Mouse (Mus musculus) adrenal gland, adult 18-20 months (tissue): ENCODE results near the gene Rdh16f1. TPM values are rescaled to one million over a fixed set of nuclear protein-coding genes. Genes with fewer than 3 reads are reported as not detected.
"Not testable (repeated sequence)": the region's sequence is repeated elsewhere in the genome, so short reads cannot be mapped to it uniquely, and the experiment has no call there.

Source experiments
- DNase-seq, 2 experiments: peaks; one replicate each; pipeline ENCODE4 v3.0.0; 2021 to 2022; ENCODE audit warnings: low spot score in 2 of 2
- total RNA-seq, 2 experiments: library from RNA; stranded (reverse); gene quantifications; 1 replicate in 1 of 2; 2 replicates in 1 of 2; pipeline ENCODE4 v1.2.3; 2021

The Rdh16f1 gene
- total RNA-seq, 2 experiments from 2014 or later, result 3.9 to 7.3 TPM

DNA sequence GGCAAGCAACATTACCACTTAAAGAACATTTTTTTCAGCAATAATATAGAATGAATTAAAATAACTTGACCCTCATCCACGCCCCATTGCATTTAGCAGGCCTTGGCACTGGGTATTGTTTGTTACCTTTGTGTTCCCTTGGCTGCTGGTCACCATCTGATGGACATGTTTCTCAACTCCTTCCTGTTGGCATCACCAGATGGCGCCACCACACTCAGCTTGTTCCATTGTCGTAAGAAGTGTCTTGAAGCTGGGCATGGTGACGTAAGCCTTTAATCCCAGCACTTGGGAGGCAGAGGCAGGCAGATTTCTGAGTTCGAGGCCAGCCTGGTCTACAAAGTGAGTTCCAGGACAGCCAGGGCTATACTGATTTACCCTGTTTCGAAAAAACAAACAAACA, 65.8 kb downstream of the Rdh16f1 start:
- DNase-seq, result peak in 1 of 2 experiments; percentile 5

DNA sequence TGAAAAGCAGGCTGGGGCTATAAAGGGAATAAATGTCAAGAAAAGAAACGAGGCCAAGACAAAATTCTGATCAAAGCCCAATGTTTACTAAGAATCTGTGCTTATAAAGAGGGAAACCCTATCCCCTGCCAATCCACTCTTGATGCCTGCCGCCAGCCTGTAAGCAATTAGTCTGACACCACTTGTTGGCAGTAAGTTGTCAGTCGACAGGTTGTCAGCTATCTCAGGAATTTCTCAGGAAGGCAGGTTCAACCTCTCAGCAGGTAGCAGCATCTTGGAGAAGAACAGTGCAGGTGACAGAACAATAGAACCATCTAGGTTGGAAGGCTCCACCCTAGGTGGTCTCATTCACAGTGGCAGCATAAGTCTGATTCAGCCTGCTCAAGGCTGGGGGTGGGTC, 69.5 kb downstream of the Rdh16f1 start:
- no peak for DNase-seq

DNA sequence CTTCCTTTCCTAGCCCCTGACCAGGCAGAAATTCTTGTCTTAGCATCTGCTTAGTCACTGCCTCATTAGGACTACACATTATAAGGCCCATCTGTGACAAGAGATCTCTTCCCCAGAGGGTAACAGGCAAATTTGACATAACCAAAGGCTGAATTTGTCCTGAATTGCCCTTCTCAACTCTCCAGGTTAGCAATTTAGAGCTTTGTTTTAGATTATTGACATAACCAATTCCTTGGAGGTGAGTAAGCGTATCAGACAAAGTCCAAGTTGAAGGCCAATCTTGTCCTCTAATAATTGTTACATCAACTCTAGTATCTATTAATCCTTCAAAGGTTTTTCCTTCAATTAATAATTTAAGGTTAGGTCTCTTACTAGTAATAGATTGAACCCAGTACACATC, 74.6 kb downstream of the Rdh16f1 start:
- DNase-seq, result not testable (repeated sequence)

DNA sequence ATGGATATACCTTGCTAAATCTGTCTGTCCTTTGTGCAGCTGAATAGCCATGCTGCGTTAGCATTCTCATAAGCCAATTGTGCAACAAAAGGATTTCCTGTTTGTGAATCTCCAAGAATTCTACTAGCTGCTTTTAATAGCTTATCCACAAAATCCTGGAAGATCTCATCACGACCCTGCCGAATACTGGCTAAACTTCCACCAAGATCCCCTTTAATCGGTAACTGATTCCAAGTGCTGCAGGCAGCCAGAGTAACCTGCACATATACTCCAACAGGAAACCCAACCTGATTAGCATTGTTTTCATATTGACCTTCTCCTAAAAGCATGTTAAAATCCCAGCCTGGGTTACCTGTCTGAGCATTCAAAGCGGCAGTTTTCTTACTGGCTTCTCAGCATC, 75.7 kb downstream of the Rdh16f1 start:
- no peak for DNase-seq

DNA sequence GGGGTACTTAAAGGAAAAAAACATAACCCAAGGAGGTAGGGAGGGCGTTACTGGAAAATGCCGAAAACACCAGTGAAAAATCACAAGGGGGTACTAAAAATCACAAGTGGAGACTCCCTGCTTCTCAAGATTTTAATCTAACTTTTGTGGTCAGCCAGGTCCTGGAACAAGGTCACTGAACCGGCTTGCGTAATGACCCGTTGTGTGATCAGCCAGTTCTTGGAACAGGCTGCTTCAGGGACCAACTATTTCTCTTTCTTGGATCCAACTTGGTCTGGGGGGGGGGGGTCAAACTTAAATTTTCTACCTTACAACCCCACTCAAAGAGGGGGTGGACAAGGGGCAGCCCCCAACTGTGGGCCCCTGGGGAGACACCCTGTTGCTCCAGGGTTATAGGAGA, 78.2 kb downstream of the Rdh16f1 start:
- DNase-seq, result peak; percentile 15 to 31

DNA sequence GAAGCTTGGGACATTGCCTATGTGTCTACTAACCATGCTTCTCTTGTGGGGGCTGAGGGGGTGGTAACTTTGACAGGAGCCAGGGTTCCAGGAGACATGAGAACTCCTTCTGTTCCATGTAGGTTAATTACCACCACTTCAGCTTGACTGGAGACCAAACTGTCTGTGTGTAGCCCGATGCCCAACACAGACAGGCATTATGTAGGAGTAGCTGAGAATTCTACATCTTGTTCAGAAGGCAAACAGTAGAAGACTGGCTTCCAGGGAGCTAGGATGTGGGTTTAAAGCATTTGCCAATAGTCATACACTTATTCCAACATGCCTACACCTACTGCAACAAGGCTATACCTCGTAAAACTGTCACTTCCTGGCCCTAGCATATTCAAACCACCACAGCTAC, 79.0 kb downstream of the Rdh16f1 start:
- no peak for DNase-seq

DNA sequence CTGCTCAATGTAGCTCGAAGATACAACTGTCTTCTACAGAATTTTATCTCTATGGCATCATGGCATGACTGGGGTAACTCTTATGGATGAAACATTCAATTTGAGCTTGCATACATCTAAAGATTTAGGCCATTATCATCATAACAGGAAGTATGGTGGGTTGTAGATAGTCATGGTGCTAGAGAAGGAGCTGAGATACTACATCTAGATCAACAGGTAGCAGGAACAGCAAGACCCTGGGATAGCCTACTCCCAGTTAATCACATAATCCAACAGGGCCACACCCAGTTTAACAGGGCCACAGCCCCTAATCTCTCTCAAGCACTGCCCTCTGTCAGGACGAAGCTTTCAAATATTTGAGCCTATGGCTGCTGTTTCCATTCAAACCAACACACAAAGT, 81.2 kb downstream of the Rdh16f1 start:
- no peak for DNase-seq

Other genes with a start within 250 kb of the Rdh16f1 start
- 10 to 100 TPM; 36.0 to 55.3 TPM for gene Ndufa4l2, start 244.8 kb upstream of the Rdh16f1 start, total RNA-seq
- 10 to 100 TPM; 38.6 to 46.5 TPM for gene Shmt2, start 237.3 kb upstream of the Rdh16f1 start, total RNA-seq
- gene Nxph4, start 225.2 kb upstream of the Rdh16f1 start, total RNA-seq, result 10 to 100 TPM in 1 of 2 experiments, 1 to 10 TPM in 1; 6.9 to 12.6 TPM
- gene Lrp1, start 138.6 kb upstream of the Rdh16f1 start, total RNA-seq, result 100 to 1,000 TPM; 145 to 148 TPM
- gene Stat6, start 116.8 kb upstream of the Rdh16f1 start, total RNA-seq, result 100 to 1,000 TPM in 1 of 2 experiments, 10 to 100 TPM in 1; 87.7 to 105 TPM
- 1 to 10 TPM; 5.0 to 5.4 TPM for gene Nemp1, start 92.9 kb upstream of the Rdh16f1 start, total RNA-seq
- gene Nab2, start 91.2 kb upstream of the Rdh16f1 start, total RNA-seq, result 10 to 100 TPM; 23.4 to 38.0 TPM
- 10 to 100 TPM in 1 of 2 experiments, under 1 TPM in 1; 0.83 to 35.2 TPM for gene Myo1a, start 54.6 kb upstream of the Rdh16f1 start, total RNA-seq
- gene Tac2, start 35.3 kb upstream of the Rdh16f1 start, total RNA-seq, result not detected
- gene Zbtb39, start 20.2 kb upstream of the Rdh16f1 start, total RNA-seq, result 10 to 100 TPM; 12.3 to 13.1 TPM
- 10 to 100 TPM in 1 of 2 experiments, 1 to 10 TPM in 1; 4.6 to 11.4 TPM for gene Gpr182, start 8.1 kb upstream of the Rdh16f1 start, total RNA-seq
- gene Rdh1, start 66 bp upstream of the Rdh16f1 start, total RNA-seq, result 1 to 10 TPM; 2.4 to 5.9 TPM
- gene Rdh9, start 16.6 kb downstream of the Rdh16f1 start, total RNA-seq, result under 1 TPM in 1 of 2 experiments, not detected in 1; 0.27 TPM
- gene Rdh16, start 41.4 kb downstream of the Rdh16f1 start, total RNA-seq, result 1 to 10 TPM in 1 of 2 experiments, under 1 TPM in 1; 0.93 to 4.0 TPM
- gene Rdh19, start 90.1 kb downstream of the Rdh16f1 start, total RNA-seq, result not detected
- gene Rdh16f2, start 106.7 kb downstream of the Rdh16f1 start, total RNA-seq, result under 1 TPM in 1 of 2 experiments, not detected in 1; 0.33 TPM
- not detected for gene Rdh7, start 129.0 kb downstream of the Rdh16f1 start, total RNA-seq
- gene Sdr9c7, start 138.7 kb downstream of the Rdh16f1 start, total RNA-seq, result 1 to 10 TPM in 1 of 2 experiments, under 1 TPM in 1; 0.32 to 2.7 TPM
- gene Hsd17b6, start 247.8 kb downstream of the Rdh16f1 start, total RNA-seq, result not detected